Mouse (Mus musculus) myocyte (in vitro differentiated cells): ENCODE data around the gene Arid4a. TPM values are rescaled to one million over a fixed set of nuclear protein-coding genes. Genes with fewer than 3 reads are reported as not detected.
A peak's percentile ranks its signal among the peaks of the same experiment; 100 is the strongest.
"Not testable (repeated sequence)": the region's sequence is repeated elsewhere in the genome, so short reads cannot be mapped to it uniquely, and the experiment has no call there.

ENCODE experiments used
- H3K27me3 ChIP-seq: one replicate; pipeline ENCODE4 v1.6.1; 2011; ENCODE audit not compliant: control insufficient read depth, insufficient read depth, insufficient read length
- H3K36me3 ChIP-seq: one replicate; pipeline ENCODE4 v1.6.1; 2011; ENCODE audit not compliant: control insufficient read depth, insufficient read depth
- H3K4me2 ChIP-seq: one replicate; pipeline ENCODE4 v1.6.1; 2011; ENCODE audit warnings: low read depth, control low read depth
- H3K4me3 ChIP-seq: one replicate; pipeline ENCODE4 v1.5.1; 2011; ENCODE audit warnings: mild to moderate bottlenecking, control low read depth, moderate library complexity
- H3K79me2 ChIP-seq: one replicate; pipeline ENCODE4 v1.6.1; 2011; ENCODE audit not compliant: control insufficient read depth, insufficient read depth
- H3ac ChIP-seq: one replicate; pipeline ENCODE4 v1.6.1; 2011; ENCODE audit not compliant: control insufficient read depth, insufficient read length
- CEBPB ChIP-seq: IDR thresholded peaks from 2 replicates; pipeline ENCODE4 v1.6.1; 2011; ENCODE audit warnings: mild to moderate bottlenecking, moderate library complexity; ENCODE audit not compliant: poor library complexity, insufficient read depth, severe bottlenecking
- E2F4 ChIP-seq: IDR thresholded peaks from one replicate; pipeline ENCODE4 v1.6.1; 2011; ENCODE audit warnings: mild to moderate bottlenecking, control low read depth, moderate library complexity; ENCODE audit not compliant: insufficient read depth
- MAX ChIP-seq: IDR thresholded peaks from one replicate; pipeline ENCODE4 v1.6.1; 2011; ENCODE audit warnings: low read depth, mild to moderate bottlenecking, control low read depth
- MYOD1 ChIP-seq, 3 experiments: IDR thresholded peaks; one replicate each; pipeline ENCODE4 v1.6.1; 2011; ENCODE audit warnings: control low read depth in 2 of 3, low read depth in 2 of 3, mild to moderate bottlenecking in 2 of 3, moderate library complexity in 1 of 3; ENCODE audit not compliant: insufficient read length in 2 of 3, control insufficient read depth in 1 of 3
- MYOG ChIP-seq, 3 experiments: IDR thresholded peaks; one replicate each; pipeline ENCODE4 v1.6.1; 2011; ENCODE audit warnings: control low read depth in 2 of 3, low read depth in 2 of 3, mild to moderate bottlenecking in 2 of 3; ENCODE audit not compliant: insufficient read length in 2 of 3, control insufficient read depth in 1 of 3, insufficient read depth in 1 of 3
- POLR2A ChIP-seq: IDR thresholded peaks from one replicate; pipeline ENCODE4 v1.6.1; 2011; ENCODE audit warnings: low read depth, mild to moderate bottlenecking, control low read depth, moderate library complexity; ENCODE audit not compliant: insufficient read length
- POLR2AphosphoS2 ChIP-seq: IDR thresholded peaks from one replicate; pipeline ENCODE4 v1.6.1; 2011; ENCODE audit warnings: low read depth, control low read depth; ENCODE audit not compliant: insufficient read length
- REST ChIP-seq: IDR thresholded peaks from one replicate; pipeline ENCODE4 v1.6.1; 2011; ENCODE audit warnings: mild to moderate bottlenecking, control low read depth, moderate library complexity; ENCODE audit not compliant: insufficient read depth, insufficient read length
- SRF ChIP-seq: IDR thresholded peaks from one replicate; pipeline ENCODE4 v1.6.1; 2011; ENCODE audit warnings: low read depth; ENCODE audit not compliant: control insufficient read depth, insufficient read length
- TCF12 ChIP-seq: IDR thresholded peaks from one replicate; pipeline ENCODE4 v1.6.1; 2011; ENCODE audit warnings: mild to moderate bottlenecking, control low read depth; ENCODE audit not compliant: poor library complexity, insufficient read depth, severe bottlenecking
- TCF3 ChIP-seq: IDR thresholded peaks from one replicate; pipeline ENCODE4 v1.6.1; 2011; ENCODE audit warnings: low read depth, control low read depth; ENCODE audit not compliant: insufficient read length
- USF1 ChIP-seq: IDR thresholded peaks from one replicate; pipeline ENCODE4 v1.6.1; 2011; ENCODE audit warnings: low read depth, mild to moderate bottlenecking, control low read depth, moderate library complexity
- polyA plus RNA-seq: library from polyadenylated mRNA; unstranded; fragments of >200 nt; fragmentation: generic; extraction: Trizol; gene quantifications from one replicate; pipeline ENCODE4 v1.2.1, GENCODE M21; 2012; ENCODE audit warnings: missing spikeins

Arid4a gene
- polyA plus RNA-seq, 1 experiment = 1.7 TPM

GRCm38 (mm10) chr12:71017827-71018226 lies 2.0 kb downstream of the Arid4a start:
- Histone ChIP-seq H3ac (no peak overlapping the region), H3K4me2 (peak overlapping the region; percentile 84), H3K79me2 (peaks cover 21% of the 10 kb centered on the region), H3K36me3 (peaks cover 20% of the 10 kb centered on the region), H3K27me3 (no peaks in the 10 kb centered on the region), H3K4me3 (peak overlapping the region; percentile 59)
- TF ChIP-seq MYOG (IDR thresholded peaks at IDR 0.05; ENCODE audit: control insufficient read depth in 1 of 3, insufficient read depth in 1 of 3, insufficient read length in 2 of 3, low read depth in 2 of 3) (no peak), CEBPB (no peak), E2F4 (no peak), MAX (no peak), TCF12 (no peak), MYOD1 (IDR thresholded peaks at IDR 0.05; ENCODE audit: control insufficient read depth in 1 of 3, insufficient read length in 2 of 3, low read depth in 2 of 3) (no peak), SRF (no peak), USF1 (no peak), REST (no peak), POLR2A (no peak), POLR2AphosphoS2 (no peak), TCF3 (no peak)

- H3K4me2 ChIP-seq = no peak overlapping the region
- no peak overlapping the region for H3K4me3 ChIP-seq
- H3K27me3 ChIP-seq = no peaks in the 10 kb centered on the region
- H3K79me2 ChIP-seq = peaks cover 7% of the 10 kb centered on the region
- no peak overlapping the region for H3ac ChIP-seq
- H3K36me3 ChIP-seq = peaks cover 29% of the 10 kb centered on the region
- TF ChIP-seq SRF (no peak), MAX (no peak), MYOG (IDR thresholded peaks at IDR 0.05; ENCODE audit: control insufficient read depth in 1 of 3, insufficient read depth in 1 of 3, insufficient read length in 2 of 3, low read depth in 2 of 3) (no peak), TCF12 (no peak), POLR2A (no peak)
Measured at GRCm38 (mm10) chr12:71019211-71019610, 3.4 kb downstream of the Arid4a start.

- TF ChIP-seq REST = no peak
- TF ChIP-seq POLR2A = no peak
- no peak for TF ChIP-seq USF1
- no peak for TF ChIP-seq SRF
- TF ChIP-seq TCF3 = no peak
- TF ChIP-seq MYOD1 (IDR thresholded peaks at IDR 0.05; ENCODE audit: control insufficient read depth in 1 of 3, insufficient read length in 2 of 3, low read depth in 2 of 3) = no peak
- no peak for TF ChIP-seq CEBPB
- TF ChIP-seq MAX = no peak
- no peak for TF ChIP-seq MYOG (IDR thresholded peaks at IDR 0.05; ENCODE audit: control insufficient read depth in 1 of 3, insufficient read depth in 1 of 3, insufficient read length in 2 of 3, low read depth in 2 of 3)
- TF ChIP-seq TCF12 = no peak
- H3ac ChIP-seq = no peak overlapping the region
- no peak overlapping the region for H3K4me3 ChIP-seq
- no peaks in the 10 kb centered on the region for H3K27me3 ChIP-seq
- H3K4me2 ChIP-seq = no peak overlapping the region
- H3K79me2 ChIP-seq = no peaks in the 10 kb centered on the region
- peaks cover 38% of the 10 kb centered on the region for H3K36me3 ChIP-seq
Measured at GRCm38 (mm10) chr12:71024411-71024810, 8.6 kb downstream of the Arid4a start.

GRCm38 (mm10) chr12:71028265-71028664 lies 12.5 kb downstream of the Arid4a start:
- H3K4me3 ChIP-seq, H3K4me2 ChIP-seq, H3K79me2 ChIP-seq, H3ac ChIP-seq, H3K27me3 ChIP-seq: not testable (repeated sequence)
- H3K36me3 ChIP-seq = peaks cover 22% of the 10 kb centered on the region

- no peaks in the 10 kb centered on the region for H3K79me2 ChIP-seq
- H3K27me3 ChIP-seq = no peaks in the 10 kb centered on the region
- H3K4me2 ChIP-seq = no peak overlapping the region
- H3K4me3 ChIP-seq = no peak overlapping the region
- H3K36me3 ChIP-seq = peaks cover 24% of the 10 kb centered on the region
- H3ac ChIP-seq = no peak overlapping the region
- TF ChIP-seq E2F4 = no peak
- no peak for TF ChIP-seq CEBPB
- no peak for TF ChIP-seq TCF12
- no peak for TF ChIP-seq POLR2AphosphoS2
- TF ChIP-seq MAX = no peak
- no peak for TF ChIP-seq MYOD1 (IDR thresholded peaks at IDR 0.05; ENCODE audit: control insufficient read depth in 1 of 3, insufficient read length in 2 of 3, low read depth in 2 of 3)
- no peak for TF ChIP-seq REST
- no peak for TF ChIP-seq SRF
- no peak for TF ChIP-seq TCF3
- no peak for TF ChIP-seq MYOG (IDR thresholded peaks at IDR 0.05; ENCODE audit: control insufficient read depth in 1 of 3, insufficient read depth in 1 of 3, insufficient read length in 2 of 3, low read depth in 2 of 3)
- TF ChIP-seq POLR2A = no peak
- no peak for TF ChIP-seq USF1
Measured at GRCm38 (mm10) chr12:71030260-71030659, 14.5 kb downstream of the Arid4a start.
